Mouse (Mus musculus): ENCODE measurements around the gene Vmn1r176.
"Not testable (repeated sequence)": the region's sequence is repeated elsewhere in the genome, so short reads cannot be mapped to it uniquely, and the experiment has no call there.

GRCm38 (mm10) chr7:23876918-23877317 is 39.7 kb upstream of the Vmn1r176 start:
- TF ChIP-seq CTCF (IDR thresholded peaks at IDR 0.05; ENCODE audit: extremely low read depth, insufficient read length, insufficient replicate concordance, low read depth, low read length); POLR2A (IDR thresholded peaks at IDR 0.05; ENCODE audit: low read depth, low read length): not testable (repeated sequence)

Measured in small intestine, adult 2 months (tissue).